Mouse (Mus musculus): ENCODE measurements at regions not wholly inside any gene's neighbourhood (a gene's known extent, or its start where the extent isn't known, plus 50 kb on each side); places are given as distances from the start of the nearest gene placed in this dataset.

GRCm38 (mm10) chr3:83429376-83429775, 301.6 kb downstream of the Dchs2 start:
- no peak for TF ChIP-seq CTCF (IDR thresholded peaks at IDR 0.05; ENCODE audit: insufficient read depth, low read depth, low read length)
- no peak for TF ChIP-seq POLR2A (IDR thresholded peaks at IDR 0.05; ENCODE audit: insufficient read depth, low read depth, low read length)

Data from olfactory bulb, adult 2 months (tissue).